Mouse (Mus musculus): Measurements from ENCODE around the gene Mrpl12. TPM values are rescaled to one million over a fixed set of nuclear protein-coding genes. Genes with fewer than 3 reads are reported as not detected.

Mrpl12 gene
- polyA plus RNA-seq, 1 experiment from 2014 or later = 118 TPM

GRCm38 (mm10) chr11:120498891-120499290 is 14.5 kb downstream of the Mrpl12 start:
- Histone ChIP-seq H3K4me2 (replicated peaks) (no peak overlapping the region), H3K27ac (replicated peaks) (no peak overlapping the region), H3K36me3 (peaks cover 53% of the 10 kb centered on the region), H3K4me1 (0 out of 2 replicates have a peak, but pooled peaks cover under 1% of the 10 kb centered on the region), H3K9me3 (no peaks in the 10 kb centered on the region), H3K9ac (replicated peaks) (no peak overlapping the region), H3K27me3 (no peaks in the 10 kb centered on the region), H3K4me3 (no peak overlapping the region)
- ATAC-seq (ENCODE audit: low FRiP score, low read depth) = no peak
- 90% methylated on average over 5 of the region's 5 CpGs for WGBS

- no peaks in the 10 kb centered on the region for H3K4me1 ChIP-seq
- peaks cover 46% of the 10 kb centered on the region for H3K36me3 ChIP-seq
- no peak overlapping the region for H3K4me3 ChIP-seq
- WGBS = 81% methylated on average over 6 of the region's 6 CpGs
- H3K4me2 ChIP-seq (replicated peaks) = no peak overlapping the region
- ATAC-seq (ENCODE audit: low FRiP score, low read depth) = no peak
- H3K27ac ChIP-seq (replicated peaks) = no peak overlapping the region
- H3K9me3 ChIP-seq = no peaks in the 10 kb centered on the region
- no peak overlapping the region for H3K9ac ChIP-seq (replicated peaks)
- H3K27me3 ChIP-seq = no peaks in the 10 kb centered on the region
Measured at GRCm38 (mm10) chr11:120499894-120500293, 15.5 kb downstream of the Mrpl12 start.

DNA sequence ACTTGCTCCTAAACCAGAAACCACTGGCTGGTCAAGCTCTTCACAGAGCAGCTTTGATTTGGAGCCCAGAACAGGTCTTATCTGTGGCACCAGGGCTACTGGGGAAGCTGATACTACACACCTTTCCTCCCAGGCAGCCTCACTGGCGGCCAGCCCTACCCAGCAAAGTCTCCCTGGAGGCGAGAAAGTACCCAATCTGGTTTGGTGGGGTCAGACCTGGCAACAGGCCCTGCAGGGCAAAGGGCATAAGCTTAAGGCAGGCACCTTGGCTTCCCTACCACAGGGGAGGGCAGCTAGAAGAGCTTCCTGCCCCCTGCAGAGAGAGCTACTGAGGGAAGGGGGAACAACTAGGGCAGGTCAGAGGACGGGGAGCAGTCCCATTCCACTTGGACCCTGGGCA is 15.9 kb downstream of the Mrpl12 start:
- H3K9ac ChIP-seq (replicated peaks) = no peak overlapping the region
- ATAC-seq (ENCODE audit: low FRiP score, low read depth) = no peak
- H3K27ac ChIP-seq (replicated peaks) = no peak overlapping the region
- H3K36me3 ChIP-seq = peaks cover 41% of the 10 kb centered on the region
- H3K4me3 ChIP-seq = no peak overlapping the region
- H3K9me3 ChIP-seq = no peaks in the 10 kb centered on the region
- H3K4me1 ChIP-seq = no peaks in the 10 kb centered on the region
- H3K4me2 ChIP-seq (replicated peaks) = no peak overlapping the region
- H3K27me3 ChIP-seq = no peaks in the 10 kb centered on the region
- WGBS = 23% methylated on average over 3 of the region's 3 CpGs

DNA sequence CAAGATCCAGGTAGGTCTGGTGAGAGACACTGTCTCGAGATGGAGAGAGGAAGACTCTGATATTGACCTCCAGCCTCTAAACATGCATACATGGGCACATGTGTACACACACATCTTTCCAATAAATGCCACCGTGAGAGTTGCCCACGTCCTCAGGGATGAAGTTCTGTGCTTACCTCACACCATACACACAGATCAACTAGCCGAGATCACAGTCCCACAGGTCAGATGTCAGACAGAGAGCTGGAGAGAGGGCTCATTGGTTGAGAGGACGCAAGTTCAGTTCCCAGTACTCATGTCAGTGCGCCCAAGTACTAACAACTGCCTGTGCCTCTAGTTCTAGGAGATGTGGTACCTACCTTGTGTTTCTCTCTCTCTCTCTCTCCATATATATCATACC is 16.6 kb downstream of the Mrpl12 start:
- WGBS = 62% methylated on average over 6 of the region's 6 CpGs
- Histone ChIP-seq H3K4me2 (replicated peaks) (no peak overlapping the region), H3K4me1 (no peaks in the 10 kb centered on the region), H3K9me3 (no peaks in the 10 kb centered on the region), H3K9ac (replicated peaks) (no peak overlapping the region), H3K27ac (replicated peaks) (no peak overlapping the region), H3K36me3 (peaks cover 35% of the 10 kb centered on the region), H3K27me3 (no peaks in the 10 kb centered on the region), H3K4me3 (no peak overlapping the region)
- no peak for ATAC-seq (ENCODE audit: low FRiP score, low read depth)

DNA sequence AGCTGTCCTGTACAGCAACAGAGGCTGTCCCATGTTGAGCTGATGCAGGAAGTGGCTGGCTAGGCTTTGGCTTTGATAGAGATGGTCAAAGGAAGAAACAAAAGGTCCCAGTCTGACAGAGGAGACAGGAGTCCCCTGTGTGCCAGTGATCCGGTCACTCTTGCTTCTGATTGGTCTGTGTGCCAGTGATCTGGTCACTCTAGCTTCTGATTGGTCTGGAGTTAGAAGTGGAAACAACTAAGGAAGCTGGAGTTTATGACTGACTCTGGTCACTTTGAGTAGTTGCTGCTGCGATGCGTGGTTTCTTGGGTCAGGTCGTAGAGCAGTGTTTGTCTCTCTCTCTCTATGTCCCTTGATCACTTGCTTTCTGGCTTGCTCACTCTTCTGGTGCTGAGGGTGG is 17.3 kb downstream of the Mrpl12 start:
- Histone ChIP-seq H3K9me3 (no peaks in the 10 kb centered on the region), H3K9ac (replicated peaks) (no peak overlapping the region), H3K4me1 (no peaks in the 10 kb centered on the region), H3K36me3 (peaks cover 28% of the 10 kb centered on the region), H3K27me3 (no peaks in the 10 kb centered on the region), H3K4me3 (no peak overlapping the region), H3K27ac (replicated peaks) (no peak overlapping the region), H3K4me2 (replicated peaks) (no peak overlapping the region)
- WGBS = 90% methylated on average over 4 of the region's 4 CpGs
- no peak for ATAC-seq (ENCODE audit: low FRiP score, low read depth)

- no peak overlapping the region for H3K27ac ChIP-seq (replicated peaks)
Measured at GRCm38 (mm10) chr11:120505661-120506060, 21.2 kb downstream of the Mrpl12 start.

GRCm38 (mm10) chr11:120506899-120507298 is 22.5 kb downstream of the Mrpl12 start:
- Histone ChIP-seq H3K27ac (replicated peaks) (no peak overlapping the region), H3K9me3 (no peaks in the 10 kb centered on the region), H3K4me2 (replicated peaks) (no peak overlapping the region), H3K4me1 (peaks cover 13% of the 10 kb centered on the region), H3K9ac (replicated peaks) (no peak overlapping the region), H3K36me3 (no peaks in the 10 kb centered on the region), H3K4me3 (no peak overlapping the region), H3K27me3 (no peaks in the 10 kb centered on the region)
- ATAC-seq (ENCODE audit: low FRiP score, low read depth) = no peak
- 64% methylated on average over 4 of the region's 4 CpGs for WGBS

More at GRCm38 (mm10) chr11:120505661-120506060, 21.2 kb downstream of the Mrpl12 start:
- ATAC-seq (ENCODE audit: low FRiP score, low read depth) = no peak
- Histone ChIP-seq H3K9ac (replicated peaks) (no peak overlapping the region), H3K4me1 (peaks cover 8% of the 10 kb centered on the region), H3K27me3 (no peaks in the 10 kb centered on the region), H3K4me3 (no peak overlapping the region), H3K9me3 (no peaks in the 10 kb centered on the region), H3K4me2 (replicated peaks) (no peak overlapping the region), H3K36me3 (no peaks in the 10 kb centered on the region)
- 90% methylated on average over 3 of the region's 3 CpGs for WGBS

- Histone ChIP-seq H3K4me3 (no peak overlapping the region), H3K27ac (replicated peaks) (no peak overlapping the region), H3K36me3 (no peaks in the 10 kb centered on the region), H3K4me1 (peaks cover 13% of the 10 kb centered on the region), H3K9ac (replicated peaks) (no peak overlapping the region), H3K4me2 (replicated peaks) (no peak overlapping the region), H3K9me3 (no peaks in the 10 kb centered on the region), H3K27me3 (no peaks in the 10 kb centered on the region)
- ATAC-seq (ENCODE audit: low FRiP score, low read depth) = no peak
- WGBS = 85% methylated on average over 13 of the region's 13 CpGs
Measured at GRCm38 (mm10) chr11:120507611-120508289, 23.3 kb downstream of the Mrpl12 start.

DNA sequence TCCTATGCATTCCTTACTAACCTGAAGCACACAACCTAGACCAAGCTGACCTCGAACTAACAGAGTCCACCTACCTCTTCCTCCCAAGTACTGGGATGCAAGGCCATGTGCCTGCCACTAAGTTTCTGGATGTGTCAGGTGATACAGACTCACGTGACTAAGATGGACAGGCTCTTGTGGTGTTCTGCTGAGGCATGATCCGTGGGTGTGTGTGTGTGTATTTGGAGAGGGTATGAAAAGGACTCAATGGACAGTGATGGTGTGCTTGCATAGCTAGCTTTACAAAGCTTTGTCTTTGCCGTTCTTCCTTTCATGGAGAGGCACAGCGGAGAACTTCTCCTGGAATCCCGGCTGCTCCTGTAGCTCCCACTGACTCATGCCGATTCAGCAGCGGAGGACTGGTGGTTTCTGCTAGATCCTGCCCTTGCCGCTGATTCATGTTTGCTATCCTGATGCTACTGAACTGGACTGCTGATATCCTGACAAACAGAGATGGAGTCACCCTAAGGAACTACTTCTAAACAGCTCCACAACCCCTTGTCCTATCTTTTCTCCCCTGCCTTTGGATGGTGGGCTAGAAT is 24.0 kb downstream of the Mrpl12 start:
- Histone ChIP-seq H3K27me3 (no peaks in the 10 kb centered on the region), H3K4me1 (peaks cover 13% of the 10 kb centered on the region), H3K9ac (replicated peaks) (no peak overlapping the region), H3K36me3 (no peaks in the 10 kb centered on the region), H3K4me3 (no peak overlapping the region), H3K27ac (replicated peaks) (no peak overlapping the region), H3K9me3 (no peaks in the 10 kb centered on the region), H3K4me2 (replicated peaks) (no peak overlapping the region)
- ATAC-seq (ENCODE audit: low FRiP score, low read depth) = no peak
- 87% methylated on average over 9 of the region's 9 CpGs for WGBS

DNA sequence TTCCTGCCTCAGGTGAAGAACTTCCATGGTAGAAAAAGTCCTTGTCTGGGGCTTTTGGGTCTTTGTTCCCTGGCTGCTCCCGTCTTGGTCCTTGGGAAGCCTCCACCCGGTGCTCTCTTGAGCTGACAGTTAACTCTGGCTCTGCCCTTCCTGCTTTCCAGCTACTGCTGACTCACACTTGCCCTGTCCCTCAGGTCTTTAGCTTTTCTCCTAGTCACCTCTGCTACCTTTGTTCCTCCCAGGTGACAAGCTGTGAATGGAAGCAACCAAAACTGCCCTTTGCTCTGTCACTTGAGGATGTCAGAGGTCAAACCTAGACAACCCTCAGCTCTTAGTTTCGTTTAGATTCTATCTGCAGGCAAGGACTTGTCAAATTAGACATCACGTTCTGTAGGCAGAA is 25.5 kb downstream of the Mrpl12 start:
- H3K9ac ChIP-seq (replicated peaks) = no peak overlapping the region

DNA sequence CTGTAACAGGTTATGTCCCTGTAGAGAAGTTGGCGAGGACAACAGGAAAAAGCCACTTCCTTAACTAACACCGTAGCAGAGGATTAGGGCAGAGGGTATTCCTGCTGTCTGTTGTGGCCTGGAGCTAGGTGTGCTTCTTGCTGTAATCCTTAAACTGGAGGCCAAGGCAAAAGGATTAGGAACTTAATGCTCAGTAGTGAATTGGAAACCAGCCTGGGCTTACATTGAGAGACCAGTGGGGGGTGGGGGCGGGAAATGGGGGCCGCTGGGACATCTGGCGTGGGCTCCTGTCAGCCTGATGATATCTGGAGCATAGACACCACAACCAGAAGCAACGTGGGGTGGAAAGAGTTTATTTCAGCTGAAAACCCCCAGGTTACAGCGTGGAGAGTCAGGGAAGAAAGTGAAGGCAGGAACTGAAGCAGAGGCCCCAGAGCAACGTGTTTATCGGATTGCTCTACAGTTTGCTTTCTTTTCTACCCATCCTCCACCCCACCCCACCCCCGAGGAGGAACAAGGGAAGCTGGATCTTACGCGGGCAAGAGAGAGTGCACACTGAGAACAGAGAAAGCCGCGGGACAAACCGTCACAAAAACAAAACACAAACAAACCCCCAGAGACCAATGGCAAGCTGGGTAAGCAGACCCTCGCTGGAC is 26.1 kb downstream of the Mrpl12 start:
- ATAC-seq (ENCODE audit: low FRiP score, low read depth) = no peak
- WGBS = 3% methylated on average over 16 of the region's 16 CpGs
- Histone ChIP-seq H3K27me3 (no peaks in the 10 kb centered on the region; the same call in 1 of the 2 replicates), H3K36me3 (no peaks in the 10 kb centered on the region), H3K4me2 (replicated peaks) (peak overlapping the region; percentile 43), H3K4me3 (peak overlapping the region; percentile 20), H3K9me3 (no peaks in the 10 kb centered on the region), H3K9ac (replicated peaks) (peak overlapping the region; percentile 55), H3K27ac (replicated peaks) (no peak overlapping the region), H3K4me1 (peaks cover 13% of the 10 kb centered on the region)

More for the DNA sequence above, 25.5 kb downstream of the Mrpl12 start:
- Histone ChIP-seq H3K4me3 (no peak overlapping the region), H3K4me2 (replicated peaks) (no peak overlapping the region), H3K27me3 (no peaks in the 10 kb centered on the region; the same call in 1 of the 2 replicates), H3K4me1 (peaks cover 13% of the 10 kb centered on the region), H3K36me3 (no peaks in the 10 kb centered on the region), H3K27ac (replicated peaks) (no peak overlapping the region), H3K9me3 (no peaks in the 10 kb centered on the region)
- no peak for ATAC-seq (ENCODE audit: low FRiP score, low read depth)
- WGBS = 29% methylated on average over 4 of the region's 4 CpGs

DNA sequence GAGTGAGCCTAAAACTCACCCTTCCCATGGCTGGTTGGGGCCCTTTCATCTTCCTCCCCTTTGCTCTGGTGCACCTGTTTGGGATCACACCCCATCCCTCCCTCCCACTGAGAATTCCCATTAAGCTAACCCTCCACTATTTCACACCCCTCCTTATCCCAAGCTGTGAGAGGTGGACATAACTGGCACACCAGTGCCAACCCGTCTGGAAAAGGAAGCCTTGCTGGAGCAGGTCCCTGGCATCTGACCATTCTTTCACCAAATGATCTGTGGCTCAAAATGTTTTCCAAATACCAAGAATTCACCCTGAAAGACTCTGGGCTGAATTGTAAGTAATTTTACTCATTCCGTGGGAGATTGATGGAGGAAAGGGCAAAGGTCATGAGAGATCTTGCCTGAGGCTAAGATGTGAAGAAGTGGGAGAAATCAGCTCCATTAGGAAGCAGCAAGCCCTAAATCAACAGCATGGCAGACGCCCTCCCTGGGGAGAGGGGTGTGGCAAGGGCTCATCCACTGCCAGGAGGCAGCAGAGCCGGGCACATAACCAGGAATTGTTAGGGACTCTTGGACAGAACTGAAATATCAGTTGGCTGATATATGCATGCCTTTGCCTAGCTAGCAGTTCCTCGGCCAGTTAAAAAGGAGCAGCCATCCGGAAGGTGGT is 28.5 kb downstream of the Mrpl12 start:
- 56% methylated on average over 6 of the region's 6 CpGs for WGBS
- Histone ChIP-seq H3K9me3 (no peaks in the 10 kb centered on the region), H3K9ac (replicated peaks) (no peak overlapping the region)

More for the DNA sequence above, 28.5 kb downstream of the Mrpl12 start:
- ATAC-seq (ENCODE audit: low FRiP score, low read depth) = no peak
- no peak overlapping the region for H3K4me2 ChIP-seq (replicated peaks)
- H3K4me3 ChIP-seq = no peak overlapping the region
- H3K36me3 ChIP-seq = no peaks in the 10 kb centered on the region
- H3K27me3 ChIP-seq = peaks cover 9% of the 10 kb centered on the region; the same call in 1 of the 2 replicates
- H3K27ac ChIP-seq (replicated peaks) = no peak overlapping the region
- peaks cover 13% of the 10 kb centered on the region for H3K4me1 ChIP-seq

Data from midbrain, embryonic 12.5 days (tissue).